ENCODE assay signal across 12 mouse cellular contexts in genomic region chr6:91281747-91282146, GRCm38 (mm10).
"Had no signal": no experiment of that assay in that cellular context is flagged by ENCODE, and none has a peak within 500 bp of the region (broad histone marks: within the 10 kb centered on the region; RNA-seq: fewer than 3 reads in every experiment).

No protein-coding gene starts in this region.

- H3K4me3 ChIP-seq: layer of hippocampus, adult 2 months; limb, embryonic 10.5 days; limb, embryonic 13.5 days; liver, embryonic 12.5 days; liver, embryonic 15.5 days; lung, embryonic 15.5 days; megakaryocyte, embryonic 14.5 days; midbrain, embryonic 10.5 days; midbrain, embryonic 15.5 days; neural tube, embryonic 13.5 days had no signal

- H3K27ac ChIP-seq: kidney, postnatal 0 days; layer of hippocampus, adult 2 months; limb, embryonic 10.5 days; limb, embryonic 13.5 days; liver, embryonic 12.5 days; liver, embryonic 15.5 days; lung, embryonic 15.5 days; midbrain, embryonic 15.5 days; neural tube, embryonic 13.5 days; stomach, postnatal 0 days had no signal

- H3K9me3 ChIP-seq: limb, embryonic 10.5 days; limb, embryonic 13.5 days; liver, embryonic 12.5 days; liver, embryonic 15.5 days; lung, embryonic 15.5 days; megakaryocyte, embryonic 14.5 days; midbrain, embryonic 10.5 days; midbrain, embryonic 15.5 days; neural tube, embryonic 13.5 days had no signal

- H3K9ac ChIP-seq: limb, embryonic 13.5 days; liver, embryonic 12.5 days; liver, embryonic 15.5 days; lung, embryonic 15.5 days; midbrain, embryonic 15.5 days; neural tube, embryonic 13.5 days had no signal

- H3K36me3 ChIP-seq: limb, embryonic 10.5 days; limb, embryonic 13.5 days; liver, embryonic 12.5 days; liver, embryonic 15.5 days; lung, embryonic 15.5 days; midbrain, embryonic 10.5 days; midbrain, embryonic 15.5 days; neural tube, embryonic 13.5 days had no signal

- H3K27me3 ChIP-seq: midbrain, embryonic 15.5 days had no signal

- H3K4me1 ChIP-seq: liver, embryonic 12.5 days; liver, embryonic 15.5 days had no signal

- H3K4me2 ChIP-seq: limb, embryonic 13.5 days; liver, embryonic 12.5 days; liver, embryonic 15.5 days; lung, embryonic 15.5 days; midbrain, embryonic 15.5 days; neural tube, embryonic 13.5 days had no signal
